In genomic region chr9:74593970-74594369, GRCm38 (mm10) we compare ENCODE assay signal across 26 mouse cellular contexts.
A peak's percentile ranks its signal among the peaks of the same experiment; 100 is the strongest.
DNase-seq lines count a peak whose midpoint lies in the region; ATAC-seq and TF ChIP-seq lines count a peak whose summit lies in the region.
"Had no signal": no experiment of that assay in that cellular context is flagged by ENCODE, and none has a peak within 500 bp of the region (broad histone marks: within the 10 kb centered on the region; RNA-seq: fewer than 3 reads in every experiment).

No protein-coding gene starts in this region.

- H3K27me3 ChIP-seq in heart, adult 2 months (ENCODE audit: control insufficient read depth, insufficient read depth, low read length): no peaks in the 10 kb centered on the region; the same call in 1 of the 2 replicates
- no peaks in the 10 kb centered on the region for H3K27me3 ChIP-seq in liver, postnatal 0 days (ENCODE audit: insufficient read depth, low read length)
- H3K27me3 ChIP-seq: heart, embryonic 13.5 days; hindbrain, embryonic 13.5 days; limb, embryonic 12.5 days; neural tube, embryonic 12.5 days had no signal

- TF ChIP-seq POLR2A in heart, adult 2 months (IDR thresholded peaks at IDR 0.05; ENCODE audit: insufficient read depth, low read depth, low read length): no peak
- TF ChIP-seq POLR2A in brain, embryonic 14.5 days (IDR thresholded peaks at IDR 0.05; ENCODE audit: borderline replicate concordance, extremely low read depth, insufficient read depth, insufficient read length, poor library complexity, severe bottlenecking): no peak

- no peak for DNase-seq in heart, adult 2 months
- no peak for DNase-seq in heart, postnatal 10 days
- no peak for DNase-seq in liver, postnatal 0 days
- no peak for DNase-seq in liver
- peak; percentile 47 for DNase-seq in ES-CJ7 (ENCODE audit: low read depth, low spot score)
- DNase-seq in brain, embryonic 14.5 days (ENCODE audit: low read depth): no peak
- no peak for DNase-seq in cerebellum, adult 18-20 months
- DNase-seq: adrenal gland, postnatal 14 days; cerebellum, adult 11 months; cerebellum, postnatal 14 days; gastrocnemius, postnatal 25 days; heart, adult 18-20 months; kidney, adult 18-20 months; lung, postnatal 10 days; retina, postnatal 1 day; thymus, postnatal 14 days had no signal

- H3K4me3 ChIP-seq in heart, adult 2 months: no peak overlapping the region
- H3K4me3 ChIP-seq in liver, postnatal 0 days (ENCODE audit: low read depth, low read length): no peak overlapping the region
- H3K4me3 ChIP-seq: forebrain, embryonic 10.5 days; heart, embryonic 13.5 days; hindbrain, embryonic 13.5 days; limb, embryonic 12.5 days; neural tube, embryonic 12.5 days had no signal

- no peak overlapping the region for H3K9ac ChIP-seq in heart, adult 2 months (ENCODE audit: low read depth, low read length)
- no peak overlapping the region for H3K9ac ChIP-seq in liver, postnatal 0 days (replicated peaks)
- H3K9ac ChIP-seq: heart, embryonic 13.5 days; hindbrain, embryonic 13.5 days; limb, embryonic 12.5 days; liver, embryonic 14.5 days; neural tube, embryonic 12.5 days had no signal

- H3K9me3 ChIP-seq in liver, postnatal 0 days (ENCODE audit: low read length): no peaks in the 10 kb centered on the region
- H3K9me3 ChIP-seq: forebrain, embryonic 10.5 days; heart, embryonic 13.5 days; hindbrain, embryonic 13.5 days; limb, embryonic 12.5 days had no signal

- H3K4me2 ChIP-seq in liver, postnatal 0 days (ENCODE audit: low read depth, low read length): no peak overlapping the region
- H3K4me2 ChIP-seq: heart, embryonic 13.5 days; hindbrain, embryonic 13.5 days; limb, embryonic 12.5 days; midbrain, embryonic 11.5 days; neural tube, embryonic 12.5 days had no signal

- TF ChIP-seq CTCF in heart, adult 2 months (IDR thresholded peaks at IDR 0.05): 0 out of 2 replicates have a peak, but pooled peaks have one; percentile 9
- TF ChIP-seq CTCF in liver, postnatal 0 days (IDR thresholded peaks at IDR 0.05; ENCODE audit: low read depth): peak; percentile 30; the same call in 1 of the 2 replicates
- TF ChIP-seq CTCF in brain, embryonic 14.5 days (IDR thresholded peaks at IDR 0.05; ENCODE audit: borderline replicate concordance, extremely low read depth, insufficient read depth, insufficient read length): 0 out of 2 replicates have a peak, but pooled peaks have one; percentile 6

- no peaks in the 10 kb centered on the region for H3K36me3 ChIP-seq in heart, adult 2 months (ENCODE audit: control insufficient read depth, insufficient read depth, low read length)
- no peaks in the 10 kb centered on the region for H3K36me3 ChIP-seq in liver, postnatal 0 days (replicated peaks; ENCODE audit: insufficient read depth, low read length)
- H3K36me3 ChIP-seq: forebrain, embryonic 10.5 days; G1E; heart, embryonic 13.5 days; hindbrain, embryonic 13.5 days; limb, embryonic 12.5 days; neural tube, embryonic 12.5 days had no signal

- no peaks in the 10 kb centered on the region for H3K79me2 ChIP-seq in heart, adult 2 months (replicated peaks; ENCODE audit: control insufficient read depth, insufficient read depth, low read length)

- no peak for ATAC-seq in liver, postnatal 0 days
- ATAC-seq: forebrain, embryonic 16.5 days; inflammation-experienced regulatory T-cells, adult 6 months had no signal

- intact Hi-C loops in heart, adult 2 months (cut with DNase I): no loop called here
- intact Hi-C loops in heart, postnatal 10 days (cut with DNase I): no loop called here

- TF ChIP-seq EP300 in heart, adult 2 months (IDR thresholded peaks at IDR 0.05; ENCODE audit: insufficient read depth, low read depth, low read length): no peak
- TF ChIP-seq EP300 in liver, postnatal 0 days (IDR thresholded peaks at IDR 0.05; ENCODE audit: low read depth): no peak

- H3K27ac ChIP-seq in heart, adult 2 months: no peak overlapping the region
- no peak overlapping the region for H3K27ac ChIP-seq in liver, postnatal 0 days (ENCODE audit: low read depth)
- H3K27ac ChIP-seq: forebrain, embryonic 10.5 days; heart, embryonic 13.5 days; limb, embryonic 12.5 days; liver, embryonic 14.5 days; neural tube, embryonic 12.5 days had no signal

- WGBS in heart, adult 2 months: 82% methylated on average over 4 of the region's 4 CpGs
- 73% methylated on average over 4 of the region's 4 CpGs for WGBS in liver, postnatal 0 days (ENCODE audit: insufficient replicate concordance)

- no peaks in the 10 kb centered on the region for H3K4me1 ChIP-seq in heart, adult 2 months (ENCODE audit: control insufficient read depth, insufficient read depth, low read length)
- H3K4me1 ChIP-seq in liver, postnatal 0 days (ENCODE audit: insufficient read depth): no peaks in the 10 kb centered on the region
- H3K4me1 ChIP-seq: forebrain, embryonic 10.5 days; heart, embryonic 13.5 days; hindbrain, embryonic 13.5 days; limb, embryonic 12.5 days; neural tube, embryonic 12.5 days had no signal
